Mouse (Mus musculus) spleen, postnatal 0 days (tissue): Measurements from ENCODE around the gene Vmn2r102. TPM values are rescaled to one million over a fixed set of nuclear protein-coding genes. Genes with fewer than 3 reads are reported as not detected.

ENCODE experiments used
- polyA plus RNA-seq: library from polyadenylated mRNA; unstranded; fragments of >200 nt; fragmentation: Nextera tagmentation; extraction: Ambion mirVana; gene quantifications from 2 replicates; pipeline ENCODE4 v1.2.1, GENCODE M21; 2015

Gene Vmn2r102
- not detected in 2 replicates for polyA plus RNA-seq

GRCm38 (mm10) chr17:19660028-19660427, at the start of gene Vmn2r102:
Vmn2r102 (plus strand) TSS chr17:19660328.

Other genes starting within 250 kb of the Vmn2r102 start
- not detected in 2 replicates for gene Vmn2r100, start 155.6 kb upstream of the Vmn2r102 start, polyA plus RNA-seq
- not detected in 2 replicates for gene Vmn2r101, start 83.1 kb upstream of the Vmn2r102 start, polyA plus RNA-seq
- not detected in 2 replicates for gene Vmn2r103, start 113.0 kb downstream of the Vmn2r102 start, polyA plus RNA-seq